Mouse (Mus musculus) urinary bladder, adult 18-20 months (tissue): Measurements from ENCODE around the gene Mpdu1.
"Not testable (repeated sequence)": the region's sequence is repeated elsewhere in the genome, so short reads cannot be mapped to it uniquely, and the experiment has no call there.

Source experiments
- DNase-seq, 2 experiments: peaks; one replicate each; pipeline ENCODE4 v3.0.0; 2022; ENCODE audit warnings: low spot score in 2 of 2, mixed read lengths in 2 of 2

Mpdu1 gene

DNA sequence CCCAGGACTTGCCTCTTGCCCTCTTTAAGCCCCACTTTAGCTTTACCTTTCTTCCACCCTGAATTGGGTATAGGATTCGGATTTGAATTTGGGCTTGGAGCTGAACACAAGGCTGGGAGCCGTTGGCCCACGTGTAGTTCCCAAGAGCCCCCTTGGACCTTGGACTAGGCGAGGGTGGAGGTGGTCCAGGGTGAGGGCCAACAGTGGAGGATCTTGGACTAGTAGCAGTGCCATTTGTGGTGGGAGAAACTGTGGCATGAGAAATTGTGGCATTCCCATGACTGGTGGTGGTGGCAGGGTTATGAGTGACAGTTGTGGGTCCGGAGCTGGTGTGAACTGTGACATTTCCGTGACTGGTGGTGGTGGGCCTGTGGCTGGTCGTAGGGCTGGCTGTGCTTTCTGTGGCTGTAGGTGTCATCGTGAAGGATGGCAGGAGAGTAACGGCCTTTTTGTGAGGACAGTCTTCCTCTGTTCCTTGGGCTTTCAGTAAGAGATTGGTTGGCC lies 3.1 kb upstream of the Mpdu1 start:
- no peak for DNase-seq

DNA sequence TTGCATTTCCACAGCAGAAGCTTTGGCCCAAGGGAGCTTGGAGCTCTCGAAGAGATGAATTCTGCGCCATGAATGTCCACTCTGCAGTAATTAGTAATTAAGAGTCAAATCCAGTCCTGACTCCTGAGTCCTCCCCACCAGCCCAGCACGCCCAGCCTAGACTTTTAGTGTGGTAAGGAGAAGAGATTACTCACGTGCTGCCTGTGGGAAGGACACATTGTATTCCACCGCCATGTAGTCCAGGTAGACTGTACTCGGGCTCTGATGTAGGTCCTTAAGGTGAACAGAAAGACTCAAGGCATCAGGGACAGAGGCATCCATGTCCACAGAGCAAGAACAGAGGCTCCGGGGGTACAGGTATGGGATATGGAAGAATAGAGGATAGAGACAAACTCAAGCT lies 2.4 kb upstream of the Mpdu1 start:
- DNase-seq, result no peak

DNA sequence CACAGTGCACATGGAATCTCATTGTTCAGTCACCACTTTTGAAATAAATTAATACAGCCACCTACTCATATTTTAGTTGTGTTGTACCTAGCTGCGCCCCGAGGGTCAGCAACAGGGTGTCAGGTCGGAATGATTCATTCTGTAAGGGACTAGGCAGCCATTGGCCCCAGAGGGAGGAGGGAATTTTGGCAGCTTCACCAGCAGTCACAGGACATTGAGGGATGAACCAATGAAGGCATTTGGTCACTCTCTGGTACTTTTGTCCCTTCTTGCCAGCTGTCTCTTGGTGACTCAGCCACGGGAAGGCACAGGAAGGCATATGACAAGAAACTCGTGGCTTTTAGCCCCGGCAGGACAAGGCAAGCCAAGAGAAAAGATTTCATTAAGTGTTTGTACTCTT lies 1.4 kb upstream of the Mpdu1 start:
- no peak for DNase-seq

DNA sequence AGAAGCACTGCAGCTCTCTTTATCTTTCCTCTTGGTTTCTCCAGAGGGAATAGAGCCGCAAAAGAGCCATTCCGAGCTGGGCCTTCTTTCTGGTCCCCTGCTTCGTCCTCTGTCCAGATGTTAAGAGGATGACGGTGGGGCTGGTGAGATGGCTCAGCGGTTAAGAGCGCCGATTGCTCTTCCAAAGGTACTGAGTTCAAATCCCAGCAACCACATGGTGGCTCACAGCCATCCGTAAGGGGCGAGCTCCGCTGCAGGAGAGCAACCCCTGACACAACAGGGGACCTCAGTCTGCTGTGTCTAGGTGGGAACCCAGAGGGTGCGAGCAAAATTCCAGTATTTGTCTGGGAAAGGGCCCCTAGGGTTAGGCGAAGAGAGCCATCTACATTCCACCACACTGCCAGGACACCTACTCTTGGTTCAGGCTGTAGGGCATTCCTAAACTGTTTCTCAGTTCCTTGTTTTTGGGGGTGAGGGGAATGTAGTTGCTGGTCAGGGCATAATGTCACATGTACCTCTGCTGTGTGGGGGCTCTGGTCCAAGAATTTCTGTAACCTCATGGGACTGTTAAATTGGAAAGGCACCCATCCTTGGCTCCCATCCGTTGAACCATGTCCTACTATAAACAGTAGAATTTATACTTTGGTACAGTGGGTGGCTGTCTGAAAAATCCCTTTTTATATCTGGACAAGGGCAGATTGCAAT lies 677 bp upstream of the Mpdu1 start:
- DNase-seq, result no peak

DNA sequence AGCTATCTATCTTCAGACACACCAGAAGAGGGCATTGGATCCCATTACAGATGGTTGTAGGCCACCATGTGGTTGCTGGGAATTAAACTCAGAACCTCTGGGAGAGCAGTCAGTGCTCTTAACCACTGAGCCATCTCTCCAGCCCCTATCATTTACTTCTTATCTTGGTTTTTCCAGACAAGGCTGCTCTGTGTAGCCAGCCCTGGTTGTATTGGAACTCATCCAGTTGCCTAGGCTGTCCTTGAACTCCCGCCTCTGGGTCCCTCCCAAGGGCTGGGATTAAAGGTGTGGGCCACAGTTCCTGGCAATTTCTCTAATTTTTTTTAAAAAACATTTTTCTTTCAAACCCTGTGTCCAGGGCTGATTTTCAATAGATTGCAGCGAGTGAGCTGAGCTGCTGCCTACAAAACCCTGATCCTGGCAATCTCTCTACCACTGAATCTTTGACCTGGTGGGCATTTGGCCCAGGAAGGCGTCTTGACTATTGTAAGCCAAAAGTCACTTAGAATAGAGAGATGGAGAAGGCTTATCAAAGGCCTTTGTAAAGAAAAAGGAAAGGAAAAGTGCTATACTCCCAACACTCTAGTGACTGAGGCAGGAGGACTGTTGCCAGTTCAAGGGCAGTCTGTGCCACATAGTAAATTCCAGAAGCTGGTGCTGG lies 1.1 kb downstream of the Mpdu1 start:
- no peak for DNase-seq

DNA sequence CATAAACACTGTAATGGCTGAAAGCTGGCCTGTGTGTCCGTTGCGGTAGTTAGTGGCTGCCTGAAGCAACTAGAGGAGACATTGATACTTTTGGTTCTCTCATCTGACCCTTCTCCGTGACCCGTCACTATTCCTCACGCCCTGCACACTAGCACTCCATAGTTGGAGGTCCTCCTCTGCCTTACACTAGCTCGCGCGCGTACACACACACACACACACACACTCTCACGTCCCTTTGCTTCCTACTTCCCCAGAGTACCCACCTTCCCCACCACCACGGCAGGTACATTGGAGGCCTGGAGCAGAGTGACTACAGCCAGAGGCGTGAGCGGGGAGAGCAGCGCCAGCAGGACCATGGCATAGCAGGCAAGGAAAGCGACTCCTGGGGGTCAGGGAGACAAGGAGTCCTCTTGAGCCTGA lies 5.0 kb downstream of the Mpdu1 start:
- DNase-seq, result no peak

DNA sequence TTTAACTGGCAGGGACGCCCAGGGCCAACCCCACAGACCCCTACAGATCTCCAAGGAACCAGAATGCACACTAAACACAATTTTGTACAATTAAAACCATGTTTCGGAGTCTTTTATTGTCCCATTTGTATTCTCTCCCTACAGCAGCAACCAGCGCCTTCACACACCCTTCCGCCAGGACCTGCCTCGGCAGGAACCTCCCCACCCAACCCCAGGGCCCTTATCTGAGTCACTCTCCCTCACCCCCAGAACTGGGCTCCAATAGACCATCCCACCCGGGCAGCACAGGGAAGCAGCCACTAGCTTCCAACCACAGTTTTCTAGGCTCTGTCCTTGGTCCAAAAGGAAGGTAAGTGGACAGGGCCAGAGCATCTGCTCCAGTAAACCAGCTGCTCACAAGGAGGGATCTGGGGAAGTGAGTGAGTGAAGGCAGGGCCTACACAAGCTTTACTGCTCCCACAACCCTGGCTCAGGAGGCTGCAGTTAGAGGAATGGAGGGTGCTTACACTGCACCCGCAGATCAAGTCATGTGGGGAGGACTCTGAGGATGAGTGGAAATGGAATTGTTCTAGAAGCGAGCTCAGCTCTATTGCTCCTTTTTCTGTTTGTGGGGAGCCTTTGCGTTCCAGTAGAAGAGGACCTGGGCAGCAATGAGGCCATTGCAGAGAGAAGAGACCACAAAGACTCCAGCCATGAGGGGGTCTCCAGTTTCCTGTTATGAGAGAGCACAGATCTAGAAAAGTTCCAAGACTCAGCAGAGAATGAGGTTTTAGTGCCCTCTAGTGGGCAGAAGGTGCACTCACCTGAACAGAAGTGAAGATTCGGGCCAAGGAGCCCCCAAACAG lies 5.6 kb downstream of the Mpdu1 start:
- DNase-seq, result peak in 1 of 2 experiments; percentile 66

DNA sequence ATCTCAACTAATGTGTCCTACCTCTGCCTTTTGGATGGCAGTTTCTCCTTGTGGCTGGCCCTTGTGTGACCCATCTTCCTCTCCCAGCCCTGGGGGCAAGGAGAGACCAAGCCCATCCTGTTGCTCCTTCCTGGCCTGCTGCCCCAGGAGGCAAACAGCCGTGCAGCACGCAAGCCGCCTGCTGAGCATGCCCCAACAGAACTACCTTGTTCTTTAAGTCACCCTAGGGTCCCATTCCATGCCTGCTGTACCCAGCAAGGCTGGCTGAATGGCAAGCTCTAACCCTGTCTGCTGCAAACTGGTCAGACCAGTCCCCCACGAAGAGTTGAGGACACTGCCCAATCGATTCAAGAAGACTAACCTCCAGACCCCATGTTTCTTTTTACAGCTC lies 6.4 kb downstream of the Mpdu1 start:
- peak; percentile 55 to 68 for DNase-seq

DNA sequence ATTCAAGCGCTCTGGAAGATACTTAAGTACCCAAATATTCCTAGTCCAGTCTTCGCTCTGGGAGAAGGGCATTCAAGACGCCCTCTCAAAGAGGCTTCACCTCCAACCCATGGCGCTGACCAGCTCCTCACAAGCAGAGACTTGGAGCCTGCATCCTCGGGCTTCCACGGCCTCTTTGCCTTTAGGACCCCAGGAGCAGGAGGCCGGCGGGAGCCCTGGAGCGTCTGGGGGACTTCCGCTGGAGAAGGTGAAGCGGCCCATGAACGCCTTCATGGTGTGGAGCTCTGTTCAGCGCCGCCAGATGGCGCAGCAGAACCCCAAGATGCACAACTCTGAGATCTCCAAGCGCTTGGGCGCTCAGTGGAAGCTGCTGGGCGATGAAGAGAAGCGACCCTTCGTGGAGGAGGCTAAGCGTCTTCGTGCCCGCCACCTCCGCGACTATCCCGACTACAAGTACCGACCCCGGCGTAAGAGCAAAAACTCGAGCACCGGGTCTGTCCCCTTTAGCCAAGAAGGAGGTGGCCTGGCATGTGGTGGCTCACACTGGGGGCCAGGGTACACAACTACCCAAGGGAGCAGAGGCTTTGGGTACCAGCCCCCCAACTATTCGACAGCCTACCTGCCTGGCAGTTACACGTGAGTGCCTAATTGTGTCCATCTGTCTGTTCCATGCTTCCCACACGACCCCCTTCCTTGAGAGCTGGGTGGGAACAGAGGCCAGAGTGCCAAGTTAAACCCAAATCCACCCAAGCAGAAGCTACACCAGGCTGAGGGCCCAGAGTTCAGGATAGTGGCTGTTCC lies 7.0 kb downstream of the Mpdu1 start, which contains the start of gene Sox15:
Gene Sox15, plus strand, starts transcription at position 51 of the 801 bp plus-strand sequence.
- peak; percentile 50 to 76 for DNase-seq

DNA sequence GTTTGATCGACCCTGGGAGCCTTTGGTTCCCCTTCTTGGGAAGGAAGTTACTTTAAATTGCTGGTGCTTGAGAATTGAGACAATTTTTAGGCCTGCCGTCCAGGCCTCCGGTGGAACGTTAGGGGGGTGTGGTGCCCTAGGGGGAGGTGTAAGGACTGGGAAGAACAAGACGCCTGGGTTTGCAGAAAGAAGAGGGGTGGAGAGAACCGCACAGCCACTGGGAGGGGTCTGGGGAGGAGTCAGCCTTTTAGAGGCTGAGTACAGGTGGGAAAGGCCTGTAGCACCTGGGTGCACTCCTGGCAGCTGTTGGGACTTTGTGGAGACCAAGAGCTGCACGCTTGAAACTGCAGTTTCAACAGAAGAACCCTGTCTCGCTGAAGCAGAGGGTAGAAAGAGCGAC lies 7.7 kb downstream of the Mpdu1 start:
- no peak for DNase-seq

DNA sequence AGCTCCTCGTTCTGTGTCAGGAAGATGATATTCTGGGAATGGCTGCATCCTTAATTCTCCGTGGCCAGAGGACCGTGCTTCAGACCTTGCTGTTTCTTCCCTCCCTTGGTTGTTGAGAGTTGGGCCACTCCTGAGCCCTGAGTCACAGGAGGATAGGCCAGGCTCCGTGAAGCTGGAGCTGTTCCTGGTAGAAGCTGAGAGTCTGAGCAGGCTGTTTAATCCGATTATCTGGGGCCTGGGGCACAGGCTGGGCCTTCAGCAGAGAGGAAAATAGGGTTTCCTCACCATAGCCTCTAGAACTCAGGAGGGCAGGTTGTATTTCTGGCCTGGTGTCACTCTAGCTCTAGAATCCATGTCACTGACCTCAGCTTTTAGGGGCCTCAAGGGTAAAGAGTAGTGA lies 9.0 kb downstream of the Mpdu1 start:
- no peak for DNase-seq

DNA sequence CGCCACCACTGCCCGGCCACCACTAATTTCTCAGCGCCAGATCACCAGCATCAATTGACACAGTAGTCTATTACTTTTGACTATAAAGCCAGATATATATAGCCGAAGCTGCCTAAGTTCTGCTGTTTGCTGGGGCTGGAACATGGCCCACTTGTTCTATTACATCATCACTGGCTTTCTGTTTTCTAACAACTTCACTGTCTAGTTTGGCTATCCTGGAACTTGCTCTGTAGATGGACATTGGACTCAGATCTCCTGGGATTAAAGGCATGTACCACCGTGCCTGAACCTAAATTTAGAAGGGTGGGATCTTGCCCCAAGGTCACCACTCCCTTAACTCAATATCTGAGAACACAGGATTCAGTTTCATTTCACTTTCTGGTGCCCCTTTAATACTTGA lies 16.6 kb downstream of the Mpdu1 start:
- no peak for DNase-seq

DNA sequence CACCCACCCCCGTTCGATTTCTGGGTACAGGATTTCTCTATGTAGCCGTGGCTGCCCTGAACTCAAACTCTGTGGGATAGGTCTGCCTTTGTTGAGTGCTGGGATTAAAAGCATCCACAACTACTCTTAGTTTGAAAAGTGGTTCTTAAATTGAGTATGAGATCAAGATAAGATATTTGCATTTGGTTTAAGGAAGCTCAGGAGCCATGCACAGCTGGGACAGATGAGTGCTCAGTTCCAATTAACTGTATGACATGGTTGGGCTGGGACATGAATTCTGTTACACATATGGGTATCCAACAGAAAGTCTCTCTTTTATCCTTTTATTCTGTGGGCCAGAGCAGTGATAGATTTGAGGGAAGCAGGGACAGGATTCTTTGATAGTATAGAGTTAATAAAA lies 27.0 kb downstream of the Mpdu1 start:
- no peak for DNase-seq

DNA sequence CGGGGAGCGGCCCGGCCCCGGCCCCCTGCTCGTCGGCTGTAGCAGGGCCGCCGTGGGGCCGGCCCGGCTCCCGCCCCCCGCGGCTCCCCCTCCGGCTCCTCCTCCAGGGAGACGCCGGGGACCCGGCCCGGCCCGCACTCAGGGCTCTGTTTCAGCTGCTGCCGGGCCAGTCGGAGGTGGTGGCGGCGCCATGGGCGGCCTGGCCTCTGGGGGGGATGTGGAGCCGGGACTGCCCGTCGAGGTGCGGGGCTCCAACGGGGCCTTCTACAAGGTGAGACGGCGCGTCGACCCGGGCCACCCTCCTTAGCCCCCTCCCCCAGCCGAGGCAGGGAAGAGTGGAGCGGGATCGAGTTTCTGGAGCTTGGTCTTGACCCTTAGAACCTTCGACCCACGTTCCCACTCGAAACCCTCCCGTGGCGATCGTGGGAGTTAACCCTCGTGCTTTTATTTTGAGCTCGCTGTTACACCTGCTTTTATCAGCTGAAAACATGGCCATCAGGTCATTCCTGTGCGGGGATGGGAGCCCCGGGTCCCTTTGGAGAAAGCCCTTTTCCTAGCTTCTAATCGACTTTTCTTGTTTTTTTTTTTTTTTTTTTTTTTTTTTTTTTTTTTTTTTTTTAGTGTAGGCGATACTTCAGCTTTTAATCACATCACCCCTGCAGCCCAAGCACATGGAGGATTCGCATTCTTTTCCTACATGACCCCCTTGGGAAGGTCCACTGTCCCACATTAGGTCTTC lies 29.1 kb downstream of the Mpdu1 start:
- DNase-seq, result peak in 1 of 2 experiments; percentile 46

DNA sequence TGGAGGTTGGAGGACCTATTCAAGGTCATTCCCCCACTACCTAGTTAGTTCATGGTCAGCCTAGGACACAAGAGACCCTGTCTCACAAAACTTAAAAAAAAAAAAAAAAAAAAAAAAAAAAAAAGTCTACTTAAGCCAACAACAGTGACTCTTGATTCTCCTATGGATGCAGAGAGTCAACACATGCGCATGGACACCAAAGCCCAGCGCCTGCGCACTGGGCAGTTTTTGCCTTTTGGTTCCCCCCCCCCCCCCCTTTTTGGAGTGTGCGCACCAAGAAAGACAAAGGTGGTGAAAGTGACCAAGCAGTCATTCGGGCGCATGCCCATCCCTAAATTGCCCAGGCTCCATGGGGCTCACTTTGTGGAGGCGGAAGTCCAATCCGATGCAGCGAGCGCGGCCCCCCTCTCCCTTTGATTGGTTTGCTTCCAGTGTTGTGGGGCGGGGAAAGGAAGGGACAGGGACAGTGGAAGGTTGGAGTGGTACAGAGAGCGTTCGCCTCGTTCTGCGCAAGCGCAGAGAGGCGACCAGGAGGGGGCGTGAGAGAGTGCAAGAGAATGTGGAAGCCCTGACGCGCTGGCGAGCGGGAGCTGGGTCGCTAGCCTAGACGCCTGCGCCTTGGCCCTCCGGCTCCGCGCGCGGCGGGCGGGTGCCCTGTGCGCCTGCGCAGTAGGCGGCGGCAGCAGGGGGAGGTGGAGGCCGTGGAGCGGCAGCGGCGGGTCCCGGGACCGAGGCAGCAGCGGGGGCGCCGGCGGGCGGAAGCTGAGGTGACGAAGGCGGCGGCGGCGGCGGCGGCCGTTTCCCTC lies 30.0 kb downstream of the Mpdu1 start, which contains the start of gene Fxr2:
Gene Fxr2, plus strand, starts transcription at position 707 of the 806 bp plus-strand sequence.
- peak; percentile 100 for DNase-seq

DNA sequence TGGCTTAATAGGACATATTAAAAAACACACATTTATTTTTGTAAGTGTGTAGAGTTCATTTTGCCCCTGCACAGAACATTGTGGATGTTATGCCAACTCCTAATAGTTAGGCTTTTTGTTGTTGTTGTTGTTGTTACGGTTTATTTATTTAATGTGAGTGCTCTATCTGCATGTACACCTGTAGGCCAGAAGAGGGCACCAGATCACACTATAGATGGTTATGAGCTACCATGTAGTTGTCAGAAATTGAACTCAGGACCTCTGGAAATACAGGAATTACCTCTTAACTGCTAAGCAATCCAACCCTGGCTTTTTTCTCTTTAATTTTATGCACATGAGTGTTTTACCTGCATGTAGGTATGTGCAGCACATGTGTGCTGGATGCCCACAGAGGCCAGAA lies 32.6 kb downstream of the Mpdu1 start:
- DNase-seq, result no peak

DNA sequence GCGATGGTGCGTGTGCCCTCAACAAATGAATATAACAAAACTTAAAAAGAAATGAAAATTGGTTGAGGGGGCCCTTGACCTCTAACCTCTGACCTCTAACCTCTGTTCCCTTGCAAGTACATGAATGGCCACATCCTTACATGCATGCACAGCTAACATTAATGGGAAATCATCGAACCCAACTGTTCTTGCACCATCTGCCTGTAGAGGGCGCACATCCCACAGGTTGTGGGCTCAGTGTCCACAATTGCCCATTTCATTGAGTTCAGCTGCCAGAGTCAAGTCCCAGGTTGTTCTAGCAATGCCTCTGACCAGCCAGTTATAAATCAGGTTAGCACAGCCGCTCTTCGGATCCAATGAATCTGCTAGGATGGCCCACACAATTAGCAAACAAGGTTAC lies 34.2 kb downstream of the Mpdu1 start:
- DNase-seq, result peak in 1 of 2 experiments; percentile 61

DNA sequence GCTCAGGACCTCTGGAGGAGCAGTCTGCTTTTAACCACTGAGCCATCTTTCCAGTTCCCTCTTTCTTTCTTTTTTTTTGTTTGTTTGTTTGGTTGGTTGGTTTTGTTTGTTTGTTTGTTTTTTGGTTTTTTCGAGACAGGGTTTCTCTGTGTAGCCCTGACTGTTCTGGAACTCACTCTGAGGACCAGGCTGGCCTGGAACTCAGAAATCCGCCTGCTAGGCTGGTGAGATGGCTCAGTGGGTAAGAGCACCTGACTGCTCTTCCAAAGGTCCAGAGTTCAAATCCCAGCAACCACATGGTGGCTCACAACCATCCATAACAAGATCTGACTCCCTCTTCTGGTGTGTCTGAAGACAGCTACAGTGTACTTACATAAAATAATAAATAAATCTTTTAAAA lies 38.1 kb downstream of the Mpdu1 start:
- DNase-seq, result not testable (repeated sequence)

DNA sequence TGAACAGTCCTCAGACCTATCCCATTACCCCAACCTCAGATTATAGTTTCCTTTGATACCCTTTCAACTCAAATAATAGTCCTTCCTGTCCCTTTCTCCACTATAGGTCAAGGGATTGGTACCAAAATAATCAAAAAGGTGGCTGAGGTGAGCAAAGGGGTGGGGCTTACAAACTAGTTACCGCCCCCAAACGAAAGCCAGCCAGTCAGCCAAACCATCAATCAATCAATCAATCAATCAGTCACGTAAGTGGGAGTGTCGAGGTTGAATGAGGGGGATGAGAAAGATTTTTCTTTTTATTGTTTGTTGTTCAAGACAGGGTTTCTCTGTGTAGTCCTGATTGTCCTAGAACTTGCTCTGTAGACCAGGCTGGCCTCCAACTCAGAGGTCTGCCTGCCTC lies 39.4 kb downstream of the Mpdu1 start:
- no peak for DNase-seq

DNA sequence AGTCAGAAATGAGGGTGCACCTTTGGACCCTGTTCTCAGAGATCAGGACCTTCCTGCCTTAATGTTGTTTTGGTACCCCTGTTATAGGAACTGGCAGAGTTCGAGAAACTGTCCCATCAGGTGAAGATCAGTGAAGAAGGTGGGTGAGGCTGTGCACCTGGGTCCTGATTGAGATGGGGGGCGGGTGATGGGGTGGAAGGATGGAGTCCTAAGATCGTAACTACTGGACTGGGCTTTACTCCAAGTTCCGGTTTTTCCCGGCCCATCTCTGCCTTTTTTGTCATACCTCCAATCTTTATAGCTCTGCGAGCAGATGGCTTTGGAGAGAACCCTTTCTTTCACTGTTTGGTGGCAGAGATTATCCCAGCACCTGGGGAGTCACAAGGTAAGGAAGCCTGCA lies 40.0 kb downstream of the Mpdu1 start:
- DNase-seq, result no peak
